Comparison of ENCODE assay signal across 8 mouse cellular contexts in the genomic region with DNA sequence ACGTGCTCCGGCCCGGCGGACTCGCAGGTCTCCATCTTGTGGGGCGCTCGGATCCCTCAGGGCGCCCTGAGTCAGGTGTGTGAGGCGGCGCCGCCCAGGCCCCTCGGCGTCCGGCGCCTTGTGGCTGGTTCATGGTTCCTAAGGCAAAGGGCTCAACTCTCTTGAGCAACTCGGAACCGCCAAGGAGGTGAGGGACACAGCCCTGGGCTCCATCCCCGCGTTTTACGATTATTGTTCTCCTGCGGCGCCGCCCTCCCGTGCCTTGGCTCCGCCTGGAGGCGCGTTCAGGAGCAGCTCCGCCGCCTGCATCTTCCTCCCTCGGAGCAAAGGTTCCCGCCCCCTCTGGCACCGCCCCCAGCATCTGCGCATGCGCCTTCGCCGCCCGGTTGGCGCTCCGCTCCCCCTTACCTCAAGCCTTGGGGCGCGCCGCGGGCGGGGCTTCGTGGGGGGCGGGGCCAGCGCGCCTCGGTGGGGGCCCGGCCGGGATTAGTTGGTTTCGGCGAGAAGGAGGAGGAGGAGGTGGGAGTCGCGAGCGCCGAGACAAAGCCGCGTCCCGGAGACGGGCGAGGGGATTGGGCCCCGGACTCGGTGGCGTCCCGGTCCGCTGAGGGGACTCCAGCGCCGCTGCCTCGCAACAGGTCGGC. TPM values are rescaled to one million over a fixed set of nuclear protein-coding genes. Genes with fewer than 3 reads are reported as not detected.
DNase-seq lines count a peak whose midpoint lies in the region; ATAC-seq lines count a peak whose summit lies in the region.

A gene (plus strand): TSS at position 489 of the 644 bp plus-strand sequence.

- peak within 1 kb of the TSS; percentile 86 for H3K4me3 ChIP-seq in intestine, embryonic 14.5 days (ENCODE audit: low read depth, low read length)

- H3K9ac ChIP-seq in intestine, embryonic 14.5 days (ENCODE audit: low read length) = peak within 1 kb of the TSS; percentile 98

- H3K4me2 ChIP-seq in intestine, embryonic 14.5 days (ENCODE audit: low read length) = peak within 1 kb of the TSS; percentile 83

- peaks cover 42% of the 10 kb centered on the region for H3K4me1 ChIP-seq in intestine, embryonic 14.5 days (replicated peaks; ENCODE audit: control insufficient read depth, insufficient read depth, low read length)

- peak within 1 kb of the TSS; percentile 96 for H3K27ac ChIP-seq in intestine, embryonic 14.5 days (ENCODE audit: low read depth)

- ATAC-seq in intestine, embryonic 14.5 days (replicated peaks; ENCODE audit: low FRiP score, low TSS enrichment, low read depth) = peak; percentile 91

- H3K36me3 ChIP-seq in intestine, embryonic 14.5 days (ENCODE audit: control insufficient read depth, insufficient read depth, low read length) = no peaks in the 10 kb centered on the region

- WGBS in intestine, embryonic 14.5 days = under 1% methylated on average over 59 of the region's 71 CpGs

- peak; percentile 100 for DNase-seq in adrenal gland, adult (ENCODE audit: inconsistent age in 2 of 2, low spot score in 1 of 2)
- DNase-seq in embryo, embryonic 10.5 days (ENCODE audit: low spot score) = peak; percentile 97
- DNase-seq in gastrocnemius, postnatal 25 days = peak; percentile 99
- DNase-seq in intestine, embryonic 14.5 days (ENCODE audit: low spot score) = peak; percentile 100
- peak; percentile 97 to 98 for DNase-seq in left cerebral cortex, postnatal 14 days (ENCODE audit: low spot score in 2 of 2)
- DNase-seq in mesoderm, embryonic 11.5 days (ENCODE audit: low read depth, low spot score) = peak; percentile 98
- DNase-seq in right cerebral cortex, postnatal 36 days (ENCODE audit: low spot score in 2 of 2) = peak; percentile 94 to 95
- DNase-seq in yolk sac, embryonic 10.5 days (ENCODE audit: low spot score) = peak; percentile 99

- intact Hi-C loops in left cerebral cortex, postnatal 14 days (cut with DNase I) = loop anchor here (2.0 kb wide), 1 partner anchor 68 kb away; a partner anchor contains a TSS

- no peaks in the 10 kb centered on the region for H3K9me3 ChIP-seq in intestine, embryonic 14.5 days (ENCODE audit: control insufficient read depth, low read length)

- no peaks in the 10 kb centered on the region for H3K27me3 ChIP-seq in intestine, embryonic 14.5 days (replicated peaks; ENCODE audit: control insufficient read depth, insufficient read depth, low read length)

RNA-seq across cellular contexts. Expression of the gene that starts here (rescaled TPM):
- total RNA-seq in gastrocnemius, postnatal 25 days (2021) = 1 to 10 TPM; 8.5 to 8.6 TPM
- 26.9 and 27.5 TPM in 2 replicates for polyA plus RNA-seq in intestine, embryonic 14.5 days (2014; fragmentation: Nextera tagmentation; extraction: Ambion mirVana)
- total RNA-seq in left cerebral cortex, postnatal 14 days (2021) = 10 to 100 TPM; 18.7 to 19.0 TPM

Comparison
In these comparisons a context has a peak if more than half of its experiments do, and no peak if none do; other contexts are left out.
1. Peak in every context shown above with its lines: DNase-seq, ATAC-seq, H3K4me3 ChIP-seq and H3K27ac ChIP-seq.